Mouse (Mus musculus): ENCODE data around the gene Smpx.

DNA sequence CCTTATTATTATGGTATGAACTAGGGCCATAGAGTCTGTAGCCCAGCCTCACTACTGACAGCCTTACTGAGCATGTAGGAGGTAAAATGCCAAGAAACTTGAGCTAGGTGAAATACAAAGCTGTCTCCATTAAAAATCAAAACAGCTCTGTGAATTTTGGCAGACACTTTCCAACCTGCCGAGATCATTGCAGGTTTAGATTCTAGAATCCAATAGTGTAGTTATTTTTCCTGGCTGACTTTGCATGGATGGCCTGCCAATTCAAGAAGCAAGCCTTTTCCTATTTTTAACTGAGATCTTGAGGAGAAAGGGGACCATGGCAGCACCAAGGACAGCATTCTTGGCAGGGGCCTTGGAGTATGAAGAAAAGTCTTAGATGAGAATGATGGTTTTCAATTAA is 35.6 kb downstream of the Smpx start:
- TF ChIP-seq CTCF (IDR thresholded peaks at IDR 0.05; ENCODE audit: borderline replicate concordance, extremely low read depth, insufficient read depth, insufficient read length) (no peak), POLR2A (IDR thresholded peaks at IDR 0.05; ENCODE audit: borderline replicate concordance, extremely low read depth, insufficient read depth, insufficient read length, poor library complexity, severe bottlenecking) (no peak)
